Mouse (Mus musculus): ENCODE data around the gene Ephb1.

DNA sequence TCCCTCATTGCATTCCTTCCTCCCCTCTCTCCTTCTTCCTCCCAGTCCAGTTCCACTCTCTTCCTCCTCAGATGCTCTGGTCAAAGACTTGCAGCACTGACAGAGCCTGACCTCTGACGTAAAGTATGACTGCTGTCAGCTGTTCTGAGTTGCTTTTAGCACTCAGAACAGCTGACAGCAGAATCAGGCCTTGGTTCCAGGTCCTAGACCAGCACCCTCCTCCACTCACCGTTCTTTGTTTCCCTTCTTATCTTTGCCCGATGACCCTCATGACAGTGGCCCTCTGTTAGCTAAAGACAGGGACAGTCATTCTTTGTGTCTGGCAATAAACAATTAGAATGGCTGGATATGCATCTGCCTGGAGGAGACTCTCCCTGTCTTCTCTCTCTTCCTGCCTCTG, 49.7 kb downstream of the Ephb1 start:
- TF ChIP-seq CTCF (IDR thresholded peaks at IDR 0.05; ENCODE audit: borderline replicate concordance, insufficient read depth, low read depth, low read length), result no peak
- no peak for TF ChIP-seq POLR2A (IDR thresholded peaks at IDR 0.05; ENCODE audit: borderline replicate concordance, insufficient read depth, low read length)

Data from cerebellum, adult 2 months (tissue).